Mouse (Mus musculus) stomach, postnatal 0 days (tissue): Measurements from ENCODE around the gene Immp2l.

Experiments
- CTCF ChIP-seq: IDR thresholded peaks from 2 replicates; pipeline ENCODE4 v1.5.1; 2016; ENCODE audit warnings: antibody characterized with exemption, low read depth, mild to moderate bottlenecking, moderate library complexity
- EP300 ChIP-seq: optimal IDR thresholded peaks from 2 replicates; pipeline ENCODE3; 2016; ENCODE audit warnings: antibody characterized with exemption

DNA sequence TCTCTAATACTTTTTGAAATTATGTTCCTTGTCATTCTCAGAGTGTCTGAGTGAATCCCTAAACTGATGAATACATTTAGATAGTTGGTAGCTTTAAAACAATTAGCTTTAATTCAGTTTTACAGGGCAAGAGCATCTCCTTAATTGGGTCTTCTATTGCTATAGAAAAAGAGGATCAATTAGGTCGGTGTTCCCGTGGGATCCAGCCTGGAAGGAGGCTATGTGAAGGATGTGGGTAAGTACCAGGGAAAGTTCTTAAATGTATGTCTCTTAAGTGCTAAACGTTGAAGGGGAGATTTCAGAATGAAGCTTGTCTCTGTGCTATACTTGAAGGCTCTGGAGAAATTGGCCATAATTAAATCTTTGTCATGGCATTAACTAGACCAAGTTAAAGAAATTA is 283.1 kb downstream of the Immp2l start:
- TF ChIP-seq CTCF (no peak), EP300 (no peak)
